Comparison of ENCODE assay signal across 9 mouse cellular contexts in the genomic region with DNA sequence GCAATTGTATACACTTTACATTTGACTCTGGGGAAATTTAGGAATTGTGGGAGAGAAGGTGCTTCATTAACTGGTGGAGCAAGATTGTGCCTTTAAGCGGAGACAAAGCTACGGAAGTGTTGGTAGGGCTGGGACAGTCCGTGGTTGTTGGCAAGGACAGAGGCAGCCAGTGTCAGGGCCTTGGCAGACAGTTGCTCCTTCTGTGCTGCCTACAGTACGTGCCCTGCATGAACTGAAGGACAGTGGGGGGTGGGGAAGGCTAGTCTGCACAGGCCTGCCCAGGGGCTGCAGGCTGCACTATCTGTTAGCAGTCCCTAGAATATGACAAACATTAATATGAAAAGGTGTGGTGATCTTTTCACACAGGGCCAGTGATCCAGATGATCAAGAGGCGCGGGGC.
DNase-seq lines count a peak whose midpoint lies in the region; ATAC-seq and TF ChIP-seq lines count a peak whose summit lies in the region.
"Had no signal": no experiment of that assay in that cellular context is flagged by ENCODE, and none has a peak within 500 bp of the region (broad histone marks: within the 10 kb centered on the region; RNA-seq: fewer than 3 reads in every experiment).

No protein-coding gene starts in this region.

- TF ChIP-seq CTCF in stomach, postnatal 0 days (IDR thresholded peaks at IDR 0.05; ENCODE audit: low read depth): no peak
- TF ChIP-seq CTCF in lung, adult 2 months (IDR thresholded peaks at IDR 0.05; ENCODE audit: insufficient read depth, low read length): no peak

- no peak for TF ChIP-seq EP300 in stomach, postnatal 0 days (optimal IDR thresholded peaks at IDR 0.05)

- no peak overlapping the region for H3K4me3 ChIP-seq in stomach, embryonic 15.5 days (replicated peaks)
- H3K4me3 ChIP-seq in stomach, postnatal 0 days (ENCODE audit: low read depth, low read length): no peak overlapping the region
- no peak overlapping the region for H3K4me3 ChIP-seq in lung, adult 2 months (replicated peaks; ENCODE audit: extremely low read depth, low read depth, low read length)
- H3K4me3 ChIP-seq: embryonic facial prominence, embryonic 12.5 days had no signal

- H3K27me3 ChIP-seq in stomach, embryonic 15.5 days (replicated peaks): no peaks in the 10 kb centered on the region
- no peaks in the 10 kb centered on the region for H3K27me3 ChIP-seq in stomach, postnatal 0 days (ENCODE audit: control insufficient read depth, insufficient read depth, low read length)
- H3K27me3 ChIP-seq: embryonic facial prominence, embryonic 12.5 days had no signal

- DNase-seq in stomach, postnatal 0 days (ENCODE audit: low spot score): no peak
- DNase-seq in frontal cortex, postnatal 36 days (ENCODE audit: low spot score in 2 of 2): peak; percentile 41 to 66
- DNase-seq in left cerebral cortex, postnatal 14 days (ENCODE audit: low spot score in 2 of 2): peak; percentile 61 to 62
- DNase-seq in testis, postnatal 14 days (ENCODE audit: low spot score): peak; percentile 28
- no peak for DNase-seq in lung, adult 2 months
- no peak for DNase-seq in thymus, postnatal 14 days

- no peaks in the 10 kb centered on the region for H3K9me3 ChIP-seq in stomach, embryonic 15.5 days
- H3K9me3 ChIP-seq in stomach, postnatal 0 days (ENCODE audit: control insufficient read depth, low read length): no peaks in the 10 kb centered on the region
- H3K9me3 ChIP-seq: embryonic facial prominence, embryonic 12.5 days had no signal

- 62% methylated on average over 6 of the region's 6 CpGs for WGBS in stomach, embryonic 15.5 days
- WGBS in stomach, postnatal 0 days: 57% methylated on average over 6 of the region's 6 CpGs
- WGBS in lung, adult 2 months: 63% methylated on average over 6 of the region's 6 CpGs

- peak; percentile 35; the same call in 1 of the 2 replicates for ATAC-seq in stomach, embryonic 15.5 days (ENCODE audit: insufficient read depth, low FRiP score, low read depth)
- ATAC-seq in stomach, postnatal 0 days (ENCODE audit: low FRiP score, low TSS enrichment): no peak
- ATAC-seq in activated CD4-positive, CD25-positive, alpha-beta regulatory T cell, adult 4 months: no peak

- H3K9ac ChIP-seq in stomach, embryonic 15.5 days: no peak overlapping the region
- H3K9ac ChIP-seq in stomach, postnatal 0 days (ENCODE audit: low read length): no peak overlapping the region
- H3K9ac ChIP-seq: embryonic facial prominence, embryonic 12.5 days had no signal

- H3K36me3 ChIP-seq in stomach, embryonic 15.5 days: no peaks in the 10 kb centered on the region
- no peaks in the 10 kb centered on the region for H3K36me3 ChIP-seq in stomach, postnatal 0 days (ENCODE audit: control insufficient read depth, insufficient read depth, low read length)
- H3K36me3 ChIP-seq: embryonic facial prominence, embryonic 12.5 days had no signal

- H3K27ac ChIP-seq in stomach, embryonic 15.5 days: no peak overlapping the region
- H3K27ac ChIP-seq in stomach, postnatal 0 days (replicated peaks): no peak overlapping the region
- H3K27ac ChIP-seq: embryonic facial prominence, embryonic 12.5 days had no signal

- TF ChIP-seq POLR2A in lung, adult 2 months (IDR thresholded peaks at IDR 0.05; ENCODE audit: borderline replicate concordance, extremely low read depth, low read depth, low read length): no peak

- no peak overlapping the region for H3K4me2 ChIP-seq in stomach, embryonic 15.5 days
- no peak overlapping the region for H3K4me2 ChIP-seq in stomach, postnatal 0 days (replicated peaks; ENCODE audit: low read depth)
- H3K4me2 ChIP-seq: embryonic facial prominence, embryonic 12.5 days had no signal

- no peaks in the 10 kb centered on the region for H3K4me1 ChIP-seq in stomach, embryonic 15.5 days
- H3K4me1 ChIP-seq in stomach, postnatal 0 days (replicated peaks; ENCODE audit: control insufficient read depth, insufficient read depth): no peaks in the 10 kb centered on the region
- H3K4me1 ChIP-seq in lung, adult 2 months (ENCODE audit: control insufficient read depth, insufficient read depth, low read length): no peaks in the 10 kb centered on the region
- H3K4me1 ChIP-seq: embryonic facial prominence, embryonic 12.5 days had no signal

- intact Hi-C loops in left cerebral cortex, postnatal 14 days (cut with DNase I): loop anchor here (10.0 kb wide), 2 partner anchors 110 to 250 kb away; a partner anchor contains a TSS

Comparison
In these comparisons a context has a peak if more than half of its experiments do, and no peak if none do; other contexts are left out.
1. DNase-seq: peak in frontal cortex, postnatal 36 days (2 of 2), left cerebral cortex, postnatal 14 days (2 of 2) and testis, postnatal 14 days (single experiment); none in stomach, postnatal 0 days (single experiment), lung, adult 2 months (single experiment) and thymus, postnatal 14 days (single experiment).